Mouse (Mus musculus) erythroid progenitor cell, adult 5-6 weeks (primary cell): ENCODE results near the gene Cacna1h. TPM values are rescaled to one million over a fixed set of nuclear protein-coding genes. Genes with fewer than 3 reads are reported as not detected.

Experiments
- ATAC-seq: replicated peaks from 2 replicates; pipeline ENCODE4 v1.8.0; 2016; ENCODE audit warnings: moderate number of reproducible peaks, mild to moderate bottlenecking, moderate TSS enrichment, inconsistent platforms; ENCODE audit not compliant: poor library complexity, low FRiP score, severe bottlenecking
- total RNA-seq, 2 experiments: library from RNA; stranded (forward) in 1 of 2; stranded (reverse) in 1 of 2; fragments of 150-400 nt in 1 of 2; fragments of 186-747, 209-891 nt in 1 of 2; gene quantifications; 2 replicates each; pipeline versions ENCODE4 v1.2.3 to v1.2.4; 2015 to 2017; ENCODE audit warnings: low replicate concordance in 2 of 2

Cacna1h gene
- total RNA-seq (2015; ENCODE audit: low replicate concordance) (10.5 TPM in 1 of 2 replicates, not detected in the other), total RNA-seq (2017; ENCODE audit: low replicate concordance) (0.91 and 2.3 TPM in 2 replicates)

GRCm38 (mm10) chr17:25433617-25434606 lies at the start of gene Cacna1h:
Cacna1h (minus strand) TSS chr17:25433783.
- no peak for ATAC-seq

GRCm38 (mm10) chr17:25482092-25482491 lies 48.5 kb upstream of the Cacna1h start:
- no peak for ATAC-seq

- ATAC-seq: no peak
These were observed 47.2 kb upstream of the Cacna1h start for GRCm38 (mm10) chr17:25480820-25481219.

GRCm38 (mm10) chr17:25480152-25480551 lies 46.6 kb upstream of the Cacna1h start:
- ATAC-seq: no peak

GRCm38 (mm10) chr17:25475946-25476744 lies 42.6 kb upstream of the Cacna1h start:
- ATAC-seq: no peak

- ATAC-seq: no peak; the same call in 1 of the 2 replicates
These were observed 40.9 kb upstream of the Cacna1h start for GRCm38 (mm10) chr17:25474330-25475077.

GRCm38 (mm10) chr17:25472044-25472443 lies 38.5 kb upstream of the Cacna1h start:
- no peak for ATAC-seq

- ATAC-seq: no peak
These were observed 37.8 kb upstream of the Cacna1h start for GRCm38 (mm10) chr17:25471418-25471817.

GRCm38 (mm10) chr17:25469798-25470197 lies 36.2 kb upstream of the Cacna1h start:
- ATAC-seq: no peak

GRCm38 (mm10) chr17:25468301-25468700 lies 34.7 kb upstream of the Cacna1h start:
- ATAC-seq: no peak

- no peak for ATAC-seq
These were observed 34.2 kb upstream of the Cacna1h start for GRCm38 (mm10) chr17:25467781-25468180.

GRCm38 (mm10) chr17:25466257-25466656 lies 32.7 kb upstream of the Cacna1h start:
- ATAC-seq: no peak

GRCm38 (mm10) chr17:25464091-25464490 lies 30.5 kb upstream of the Cacna1h start:
- no peak for ATAC-seq

GRCm38 (mm10) chr17:25463326-25463945 lies 29.9 kb upstream of the Cacna1h start:
- ATAC-seq: no peak

GRCm38 (mm10) chr17:25462236-25462875 lies 28.8 kb upstream of the Cacna1h start:
- ATAC-seq: no peak

- no peak for ATAC-seq
These were observed 23.0 kb upstream of the Cacna1h start for GRCm38 (mm10) chr17:25456540-25456939.

- no peak for ATAC-seq
These were observed 20.7 kb upstream of the Cacna1h start, which contains the start of gene Tekt4 for GRCm38 (mm10) chr17:25454272-25454671. Tekt4 (plus strand) TSS chr17:25454615.

GRCm38 (mm10) chr17:25452246-25452965 lies 18.8 kb upstream of the Cacna1h start:
- no peak for ATAC-seq
